Mouse (Mus musculus): Measurements from ENCODE around the gene Lrba. TPM values are rescaled to one million over a fixed set of nuclear protein-coding genes. Genes with fewer than 3 reads are reported as not detected.

Gene Lrba
- total and polyA plus RNA-seq, 3 experiments, result 12.3 to 22.6 (median 13.8) TPM

DNA sequence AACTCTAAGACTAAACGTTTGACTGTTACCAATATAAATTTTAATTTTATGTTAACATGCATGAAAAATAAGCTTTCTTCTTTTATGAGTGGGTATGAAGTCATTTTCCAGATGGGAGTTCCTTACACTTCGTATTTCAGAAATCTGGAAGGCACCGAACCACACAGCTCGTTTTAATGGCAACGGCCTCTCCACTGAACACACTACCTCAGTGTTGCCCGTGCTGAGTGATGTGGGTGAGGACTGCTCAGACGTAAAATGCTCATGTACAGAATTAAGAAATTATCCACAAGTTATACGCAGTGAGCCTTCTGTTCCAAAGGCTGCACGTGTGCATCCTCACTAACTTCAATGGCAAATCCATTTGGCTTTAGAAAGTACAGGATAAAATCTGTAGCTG lies 582.4 kb downstream of the Lrba start:
- peaks cover 0 to 2% of the 10 kb centered on the region in 2 experiments; a peak in 2 of 4 replicates for H3K4me1 ChIP-seq (ENCODE audit: control insufficient read depth in 1 of 2, insufficient read depth in 2 of 2)
- H3K27ac ChIP-seq (ENCODE audit: insufficient read depth, low read depth), result no peak overlapping the region
- H3K9ac ChIP-seq (ENCODE audit: insufficient read depth, low read depth), result no peak overlapping the region
- peaks cover 0 to 7% of the 10 kb centered on the region in 2 experiments for H3K36me3 ChIP-seq (replicated peaks in 1 of 2; ENCODE audit: control insufficient read depth in 1 of 2, insufficient read depth in 1 of 2, low read length in 1 of 2)
- no peak overlapping the region for H3K4me2 ChIP-seq (ENCODE audit: insufficient read depth, low read depth, poor library complexity, severe bottlenecking)
- no peaks in the 10 kb centered on the region for H3K27me3 ChIP-seq (replicated peaks)
- H3K4me3 ChIP-seq (replicated peaks in 1 of 3; ENCODE audit: low read depth in 2 of 3, low read length in 2 of 3, poor library complexity in 1 of 3), result no peak overlapping the region
- dilution Hi-C loops (cut with MboI; ENCODE audit: extremely low pct_ligation_motif_present, extremely low pct_unique_long_range_greater_than_20kb, low sequenced_read_pairs) (no loop called here), in situ Hi-C loops (cut with MboI; ENCODE audit: low pct_ligation_motif_present, low pct_unique_long_range_greater_than_20kb, low sequenced_read_pairs) (no loop called here)
- no peak for TF ChIP-seq CHD1 (IDR thresholded peaks at IDR 0.05; ENCODE audit: low read depth, low read length)
- no peak for TF ChIP-seq ELF1 (IDR thresholded peaks at IDR 0.05; ENCODE audit: low read depth, low read length)
- no peak for TF ChIP-seq NELFE (IDR thresholded peaks at IDR 0.05; ENCODE audit: low read depth, low read length)
- no peak for TF ChIP-seq RCOR1 (conservative IDR thresholded peaks at IDR 0.05; ENCODE audit: low read depth, low read length)
- no peak for TF ChIP-seq ZNF384 (IDR thresholded peaks at IDR 0.05; ENCODE audit: low read depth, low read length)
- TF ChIP-seq ZMIZ1 (IDR thresholded peaks at IDR 0.05; ENCODE audit: low read depth, low read length), result no peak
- TF ChIP-seq JUN (IDR thresholded peaks at IDR 0.05; ENCODE audit: insufficient read depth, low read depth, low read length), result no peak
- no peak for TF ChIP-seq MAFK (IDR thresholded peaks at IDR 0.05; ENCODE audit: insufficient replicate concordance, low read length)
- no peak for TF ChIP-seq E2F4 (IDR thresholded peaks at IDR 0.05; ENCODE audit: insufficient replicate concordance, low read depth, low read length)
- TF ChIP-seq UBTF (IDR thresholded peaks at IDR 0.05; ENCODE audit: low read depth, low read length), result no peak
- no peak for TF ChIP-seq CTCF (conservative IDR thresholded peaks at IDR 0.05 in 1 of 2, IDR thresholded peaks at IDR 0.05 in 1 of 2; ENCODE audit: low read depth in 2 of 2, low read length in 2 of 2)
- TF ChIP-seq BHLHE40 (IDR thresholded peaks at IDR 0.05; ENCODE audit: low read depth, low read length), result no peak
- no peak for TF ChIP-seq GABPA (IDR thresholded peaks at IDR 0.05; ENCODE audit: insufficient replicate concordance, low read depth, low read length)
- no peak for TF ChIP-seq POLR2A (IDR thresholded peaks at IDR 0.05; ENCODE audit: low read depth, low read length)
- TF ChIP-seq MAZ (IDR thresholded peaks at IDR 0.05; ENCODE audit: low read depth, low read length), result no peak
- no peak for TF ChIP-seq CHD2 (IDR thresholded peaks at IDR 0.05; ENCODE audit: low read length)
- TF ChIP-seq TCF12 (IDR thresholded peaks at IDR 0.05; ENCODE audit: low read depth, low read length), result no peak
- no peak for TF ChIP-seq NRF1 (IDR thresholded peaks at IDR 0.05; ENCODE audit: low read depth, low read length)
- no peak for TF ChIP-seq JUND (conservative IDR thresholded peaks at IDR 0.05; ENCODE audit: low read depth, low read length)
- no peak for DNase-seq (ENCODE audit: extremely low read depth)
- no peaks in the 10 kb centered on the region for H3K79me2 ChIP-seq (replicated peaks; ENCODE audit: control insufficient read depth, extremely low read depth, insufficient read depth, poor library complexity, severe bottlenecking)
- no peaks in the 10 kb centered on the region for H3K9me3 ChIP-seq (replicated peaks; ENCODE audit: low read length)

DNA sequence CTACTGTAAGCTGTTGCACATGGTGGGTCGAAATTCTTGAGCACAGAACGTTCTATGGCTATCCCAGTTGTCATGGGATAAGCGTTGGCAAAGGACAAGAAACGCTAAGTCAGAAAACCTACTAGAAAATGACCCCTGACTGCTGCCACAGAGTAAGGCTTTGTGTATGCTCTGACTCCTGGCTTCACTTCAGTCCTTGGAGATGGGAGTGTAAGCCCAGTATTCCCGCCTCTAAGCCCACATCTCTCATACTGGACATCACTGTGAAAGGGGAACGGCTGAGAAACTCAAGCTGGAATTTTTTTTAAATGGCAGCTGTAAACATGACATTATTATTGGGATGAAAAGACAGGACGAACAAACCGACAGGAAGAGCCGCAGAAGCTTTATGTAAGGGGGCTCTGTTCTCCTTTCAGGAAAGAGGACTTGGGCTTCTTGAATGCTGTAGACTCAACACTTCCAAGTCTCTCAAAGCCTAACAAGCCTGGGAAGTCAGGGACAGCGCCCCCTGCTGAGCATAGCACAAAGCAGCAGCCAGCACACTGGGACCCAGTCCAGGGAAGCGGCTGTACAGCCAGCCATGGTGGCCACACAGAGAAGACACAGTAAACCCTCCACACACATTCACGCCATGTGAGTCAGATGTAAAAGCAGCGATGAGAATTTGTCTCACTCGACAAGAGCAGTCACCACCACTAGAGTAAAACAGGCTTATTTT lies 583.4 kb downstream of the Lrba start:
- in situ Hi-C loops (cut with MboI; ENCODE audit: low pct_ligation_motif_present, low pct_unique_long_range_greater_than_20kb, low sequenced_read_pairs), result no loop called here
- Histone ChIP-seq H3K9ac (ENCODE audit: insufficient read depth, low read depth) (no peak overlapping the region), H3K9me3 (replicated peaks; ENCODE audit: low read length) (no peaks in the 10 kb centered on the region), H3K79me2 (replicated peaks; ENCODE audit: control insufficient read depth, extremely low read depth, insufficient read depth, poor library complexity, severe bottlenecking) (no peaks in the 10 kb centered on the region), H3K4me1 (ENCODE audit: control insufficient read depth in 1 of 2, insufficient read depth in 2 of 2) (peaks cover 2% of the 10 kb centered on the region in 2 experiments; a peak in 3 of 4 replicates), H3K36me3 (replicated peaks in 1 of 2; ENCODE audit: control insufficient read depth in 1 of 2, insufficient read depth in 1 of 2, low read length in 1 of 2) (peaks cover 0 to 7% of the 10 kb centered on the region in 2 experiments), H3K27ac (ENCODE audit: insufficient read depth, low read depth) (no peak overlapping the region), H3K27me3 (replicated peaks) (no peaks in the 10 kb centered on the region), H3K4me2 (ENCODE audit: insufficient read depth, low read depth, poor library complexity, severe bottlenecking) (no peak overlapping the region), H3K4me3 (replicated peaks in 1 of 3; ENCODE audit: low read depth in 2 of 3, low read length in 2 of 3, poor library complexity in 1 of 3) (no peak overlapping the region)
- dilution Hi-C loops (cut with MboI; ENCODE audit: extremely low pct_ligation_motif_present, extremely low pct_unique_long_range_greater_than_20kb, low sequenced_read_pairs), result no loop called here
- peak; percentile 44 for DNase-seq (ENCODE audit: extremely low read depth)
- TF ChIP-seq JUND (conservative IDR thresholded peaks at IDR 0.05; ENCODE audit: low read depth, low read length) (no peak), SMC3 (IDR thresholded peaks at IDR 0.05; ENCODE audit: low read depth, low read length) (peak; percentile 53), CTCF (conservative IDR thresholded peaks at IDR 0.05 in 1 of 2, IDR thresholded peaks at IDR 0.05 in 1 of 2; ENCODE audit: low read depth in 2 of 2, low read length in 2 of 2) (peak; percentile 53 to 69), RAD21 (IDR thresholded peaks at IDR 0.05; ENCODE audit: low read depth, low read length) (peak; percentile 16), USF1 (IDR thresholded peaks at IDR 0.05; ENCODE audit: low read depth, low read length) (no peak), ELF1 (IDR thresholded peaks at IDR 0.05; ENCODE audit: low read depth, low read length) (no peak)

All from CH12.LX (cell line).